Comparison of ENCODE assay signal across 19 mouse cellular contexts in genomic region chr3:34481314-34481713, GRCm38 (mm10).
DNase-seq lines count a peak whose midpoint lies in the region; ATAC-seq and TF ChIP-seq lines count a peak whose summit lies in the region.
"Had no signal": no experiment of that assay in that cellular context is flagged by ENCODE, and none has a peak within 500 bp of the region (broad histone marks: within the 10 kb centered on the region; RNA-seq: fewer than 3 reads in every experiment).

No protein-coding gene starts in this region.

- DNase-seq in forebrain, embryonic 11.5 days (ENCODE audit: low spot score), result no peak
- peak; percentile 47 for DNase-seq in brain, embryonic 14.5 days (ENCODE audit: low read depth)
- DNase-seq in stomach, postnatal 0 days (ENCODE audit: low spot score), result no peak
- no peak for DNase-seq in cerebellum, postnatal 25 days
- DNase-seq in thymus, postnatal 25 days, result no peak
- DNase-seq: adrenal gland, postnatal 25 days; cerebellum, adult 9-11 months; gastrocnemius, adult 2 months; kidney, adult 8-10 months; kidney, postnatal 14 days; right cerebral cortex, postnatal 25 days; spleen, adult 18-20 months; thymus, postnatal 14 days had no signal

- no peaks in the 10 kb centered on the region for H3K36me3 ChIP-seq in forebrain, embryonic 12.5 days (replicated peaks)
- H3K36me3 ChIP-seq in forebrain, embryonic 11.5 days (ENCODE audit: control insufficient read depth, insufficient read depth, low read length), result no peaks in the 10 kb centered on the region
- no peaks in the 10 kb centered on the region for H3K36me3 ChIP-seq in hindbrain, embryonic 12.5 days
- H3K36me3 ChIP-seq in midbrain, embryonic 13.5 days, result no peaks in the 10 kb centered on the region
- H3K36me3 ChIP-seq in stomach, postnatal 0 days (ENCODE audit: control insufficient read depth, insufficient read depth, low read length), result no peaks in the 10 kb centered on the region
- H3K36me3 ChIP-seq: embryonic facial prominence, embryonic 12.5 days had no signal

- H3K4me3 ChIP-seq in forebrain, embryonic 12.5 days (replicated peaks), result no peak overlapping the region
- H3K4me3 ChIP-seq in forebrain, embryonic 11.5 days (ENCODE audit: low read depth, low read length), result no peak overlapping the region
- no peak overlapping the region for H3K4me3 ChIP-seq in hindbrain, embryonic 12.5 days
- H3K4me3 ChIP-seq in midbrain, embryonic 13.5 days (replicated peaks), result no peak overlapping the region
- H3K4me3 ChIP-seq in stomach, postnatal 0 days (ENCODE audit: low read depth, low read length), result no peak overlapping the region
- H3K4me3 ChIP-seq: embryonic facial prominence, embryonic 12.5 days; gastrocnemius, adult 2 months; layer of hippocampus, adult 2 months had no signal

- no peak overlapping the region for H3K4me2 ChIP-seq in forebrain, embryonic 12.5 days
- no peak overlapping the region for H3K4me2 ChIP-seq in forebrain, embryonic 11.5 days (ENCODE audit: low read depth, low read length, severe bottlenecking)
- peak overlapping the region; percentile 22; the same call in 1 of the 2 replicates for H3K4me2 ChIP-seq in hindbrain, embryonic 12.5 days (replicated peaks)
- peak overlapping the region; percentile 30 for H3K4me2 ChIP-seq in midbrain, embryonic 13.5 days (replicated peaks)
- no peak overlapping the region for H3K4me2 ChIP-seq in stomach, postnatal 0 days (replicated peaks; ENCODE audit: low read depth)
- H3K4me2 ChIP-seq: embryonic facial prominence, embryonic 12.5 days had no signal

- ATAC-seq in forebrain, embryonic 12.5 days (ENCODE audit: low FRiP score), result no peak
- no peak for ATAC-seq in forebrain, embryonic 11.5 days (replicated peaks; ENCODE audit: low FRiP score)
- ATAC-seq in hindbrain, embryonic 12.5 days (ENCODE audit: low FRiP score), result no peak
- ATAC-seq in midbrain, embryonic 13.5 days, result no peak
- ATAC-seq in stomach, postnatal 0 days (ENCODE audit: low FRiP score, low TSS enrichment), result no peak

- no peak for TF ChIP-seq EP300 in stomach, postnatal 0 days (optimal IDR thresholded peaks at IDR 0.05)

- no peak for TF ChIP-seq CTCF in brain, embryonic 14.5 days (IDR thresholded peaks at IDR 0.05; ENCODE audit: borderline replicate concordance, extremely low read depth, insufficient read depth, insufficient read length)
- no peak for TF ChIP-seq CTCF in stomach, postnatal 0 days (IDR thresholded peaks at IDR 0.05; ENCODE audit: low read depth)

- no peaks in the 10 kb centered on the region for H3K9me3 ChIP-seq in forebrain, embryonic 12.5 days
- H3K9me3 ChIP-seq in forebrain, embryonic 11.5 days (ENCODE audit: control insufficient read depth, low read length), result no peaks in the 10 kb centered on the region
- H3K9me3 ChIP-seq in hindbrain, embryonic 12.5 days (replicated peaks), result no peaks in the 10 kb centered on the region; the same call in 1 of the 2 replicates
- H3K9me3 ChIP-seq in midbrain, embryonic 13.5 days, result no peaks in the 10 kb centered on the region
- no peaks in the 10 kb centered on the region for H3K9me3 ChIP-seq in stomach, postnatal 0 days (ENCODE audit: control insufficient read depth, low read length)
- H3K9me3 ChIP-seq: embryonic facial prominence, embryonic 12.5 days had no signal

- no peak overlapping the region for H3K9ac ChIP-seq in forebrain, embryonic 12.5 days
- no peak overlapping the region for H3K9ac ChIP-seq in forebrain, embryonic 11.5 days (ENCODE audit: low read length)
- no peak overlapping the region for H3K9ac ChIP-seq in hindbrain, embryonic 12.5 days
- no peak overlapping the region for H3K9ac ChIP-seq in midbrain, embryonic 13.5 days (replicated peaks)
- H3K9ac ChIP-seq in stomach, postnatal 0 days (ENCODE audit: low read length), result no peak overlapping the region
- H3K9ac ChIP-seq: embryonic facial prominence, embryonic 12.5 days had no signal

- WGBS in forebrain, embryonic 12.5 days, result 55% methylated on average over 3 of the region's 3 CpGs
- 56% methylated on average over 3 of the region's 3 CpGs for WGBS in forebrain, embryonic 11.5 days
- WGBS in hindbrain, embryonic 12.5 days, result 28% methylated on average over 3 of the region's 3 CpGs
- 25% methylated on average over 3 of the region's 3 CpGs for WGBS in midbrain, embryonic 13.5 days
- 59% methylated on average over 3 of the region's 3 CpGs for WGBS in stomach, postnatal 0 days

- no peak for TF ChIP-seq POLR2A in brain, embryonic 14.5 days (IDR thresholded peaks at IDR 0.05; ENCODE audit: borderline replicate concordance, extremely low read depth, insufficient read depth, insufficient read length, poor library complexity, severe bottlenecking)

- peak overlapping the region; percentile 69 for H3K27ac ChIP-seq in forebrain, embryonic 12.5 days
- no peak overlapping the region for H3K27ac ChIP-seq in forebrain, embryonic 11.5 days (ENCODE audit: low read depth, low read length)
- H3K27ac ChIP-seq in hindbrain, embryonic 12.5 days, result peak overlapping the region; percentile 57
- peak overlapping the region; percentile 67 for H3K27ac ChIP-seq in midbrain, embryonic 13.5 days
- H3K27ac ChIP-seq in stomach, postnatal 0 days (replicated peaks), result no peak overlapping the region
- H3K27ac ChIP-seq: embryonic facial prominence, embryonic 12.5 days; gastrocnemius, adult 2 months; layer of hippocampus, adult 2 months; macrophage had no signal

- peaks cover 11% of the 10 kb centered on the region for H3K27me3 ChIP-seq in forebrain, embryonic 12.5 days
- no peaks in the 10 kb centered on the region for H3K27me3 ChIP-seq in forebrain, embryonic 11.5 days (ENCODE audit: control insufficient read depth, insufficient read depth, low read length)
- H3K27me3 ChIP-seq in hindbrain, embryonic 12.5 days, result peaks cover 4% of the 10 kb centered on the region
- H3K27me3 ChIP-seq in midbrain, embryonic 13.5 days, result peaks cover 14% of the 10 kb centered on the region; the same call in 1 of the 2 replicates
- no peaks in the 10 kb centered on the region for H3K27me3 ChIP-seq in stomach, postnatal 0 days (ENCODE audit: control insufficient read depth, insufficient read depth, low read length)
- H3K27me3 ChIP-seq: embryonic facial prominence, embryonic 12.5 days had no signal

- H3K4me1 ChIP-seq in forebrain, embryonic 12.5 days, result peaks cover 23% of the 10 kb centered on the region
- H3K4me1 ChIP-seq in forebrain, embryonic 11.5 days (replicated peaks; ENCODE audit: control insufficient read depth, insufficient read depth, low read length), result peaks cover under 1% of the 10 kb centered on the region; the same call in 1 of the 2 replicates
- peaks cover 14% of the 10 kb centered on the region for H3K4me1 ChIP-seq in hindbrain, embryonic 12.5 days
- peaks cover 27% of the 10 kb centered on the region for H3K4me1 ChIP-seq in midbrain, embryonic 13.5 days (replicated peaks)
- H3K4me1 ChIP-seq in stomach, postnatal 0 days (replicated peaks; ENCODE audit: control insufficient read depth, insufficient read depth), result no peaks in the 10 kb centered on the region
- H3K4me1 ChIP-seq: embryonic facial prominence, embryonic 12.5 days had no signal

Comparison
In these comparisons a context has a peak if more than half of its experiments do, and no peak if none do; other contexts are left out.
1. H3K27ac ChIP-seq: peak in forebrain, embryonic 12.5 days (single experiment), hindbrain, embryonic 12.5 days (single experiment) and midbrain, embryonic 13.5 days (single experiment); none in forebrain, embryonic 11.5 days (single experiment) and stomach, postnatal 0 days (single experiment).
2. H3K4me2 ChIP-seq: peak in hindbrain, embryonic 12.5 days (single experiment) and midbrain, embryonic 13.5 days (single experiment); none in forebrain, embryonic 12.5 days (single experiment), forebrain, embryonic 11.5 days (single experiment) and stomach, postnatal 0 days (single experiment).